Mouse (Mus musculus) bone marrow, adult 2 months (tissue): ENCODE measurements around the gene Tmeff2. TPM values are rescaled to one million over a fixed set of nuclear protein-coding genes. Genes with fewer than 3 reads are reported as not detected.

ENCODE experiments used
- H3K27ac ChIP-seq: fragments of 200-500 bp; 2 replicates; pipeline ENCODE4 v1.5.1; 2012; ENCODE audit warnings: low read depth, mild to moderate bottlenecking, control low read depth, inconsistent platforms, low read length; ENCODE audit not compliant: control insufficient read depth, poor library complexity, insufficient read depth
- H3K4me1 ChIP-seq: fragments of 200-500 bp; 2 replicates; pipeline ENCODE4 v1.6.1; 2011; ENCODE audit warnings: low read length; ENCODE audit not compliant: control insufficient read depth, insufficient read depth
- H3K4me3 ChIP-seq: fragments of 200-500 bp; replicated peaks from 2 replicates; pipeline ENCODE3; 2011; ENCODE audit warnings: mild to moderate bottlenecking, low read depth, low read length, control low read depth; ENCODE audit not compliant: control insufficient read depth
- CTCF ChIP-seq: fragments of 200-500 bp; IDR thresholded peaks from 2 replicates; pipeline ENCODE4 v1.5.1; 2011; ENCODE audit warnings: low read length, control low read depth; ENCODE audit not compliant: control insufficient read depth, insufficient read depth
- POLR2A ChIP-seq: fragments of 200-500 bp; IDR thresholded peaks from 2 replicates; pipeline ENCODE4 v1.6.1; 2011; ENCODE audit warnings: low read depth, mild to moderate bottlenecking, control low read depth, low read length, borderline replicate concordance; ENCODE audit not compliant: control insufficient read depth
- WGBS: fragments of 180-500 bp; shearing (Covaris S2); methylation state at CpG from one replicate; pipeline ENCODE4 v1.1.7; 2018; 5-methylcytosine and 5-hydroxymethylcytosine counted together
- polyA plus RNA-seq: library from polyadenylated mRNA; stranded (reverse); fragments of >200 nt; gene quantifications from 2 replicates; pipeline ENCODE4 v1.2.4, GENCODE M21; 2011; ENCODE audit warnings: low replicate concordance; ENCODE audit not compliant: missing spikeins, insufficient read depth, insufficient read length

Tmeff2 gene
- polyA plus RNA-seq, 1 experiment = not detected

DNA sequence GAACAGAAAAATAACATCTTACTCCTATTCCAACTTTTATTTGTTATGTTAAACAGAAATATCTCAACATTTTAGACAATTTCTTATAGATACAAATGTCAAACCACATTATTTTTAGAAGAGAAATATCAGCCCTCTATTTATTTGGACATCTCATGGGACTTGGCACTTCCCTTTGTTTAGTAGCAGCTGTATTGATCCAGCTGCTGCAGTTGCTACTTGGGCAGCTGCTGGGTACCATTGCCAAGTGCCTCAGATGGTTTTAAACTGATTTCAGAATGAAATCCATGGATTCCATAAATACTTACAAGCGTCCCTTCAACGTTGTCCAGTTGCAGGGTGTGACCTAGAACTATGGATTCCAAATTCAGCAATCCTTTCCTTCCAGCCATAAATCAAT lies 70.4 kb downstream of the Tmeff2 start:
- 70% methylated on average over 2 of the region's 2 CpGs for WGBS
- TF ChIP-seq CTCF = no peak
- no peak for TF ChIP-seq POLR2A
- Histone ChIP-seq H3K27ac (no peak overlapping the region), H3K4me3 (no peak overlapping the region), H3K4me1 (no peaks in the 10 kb centered on the region)

DNA sequence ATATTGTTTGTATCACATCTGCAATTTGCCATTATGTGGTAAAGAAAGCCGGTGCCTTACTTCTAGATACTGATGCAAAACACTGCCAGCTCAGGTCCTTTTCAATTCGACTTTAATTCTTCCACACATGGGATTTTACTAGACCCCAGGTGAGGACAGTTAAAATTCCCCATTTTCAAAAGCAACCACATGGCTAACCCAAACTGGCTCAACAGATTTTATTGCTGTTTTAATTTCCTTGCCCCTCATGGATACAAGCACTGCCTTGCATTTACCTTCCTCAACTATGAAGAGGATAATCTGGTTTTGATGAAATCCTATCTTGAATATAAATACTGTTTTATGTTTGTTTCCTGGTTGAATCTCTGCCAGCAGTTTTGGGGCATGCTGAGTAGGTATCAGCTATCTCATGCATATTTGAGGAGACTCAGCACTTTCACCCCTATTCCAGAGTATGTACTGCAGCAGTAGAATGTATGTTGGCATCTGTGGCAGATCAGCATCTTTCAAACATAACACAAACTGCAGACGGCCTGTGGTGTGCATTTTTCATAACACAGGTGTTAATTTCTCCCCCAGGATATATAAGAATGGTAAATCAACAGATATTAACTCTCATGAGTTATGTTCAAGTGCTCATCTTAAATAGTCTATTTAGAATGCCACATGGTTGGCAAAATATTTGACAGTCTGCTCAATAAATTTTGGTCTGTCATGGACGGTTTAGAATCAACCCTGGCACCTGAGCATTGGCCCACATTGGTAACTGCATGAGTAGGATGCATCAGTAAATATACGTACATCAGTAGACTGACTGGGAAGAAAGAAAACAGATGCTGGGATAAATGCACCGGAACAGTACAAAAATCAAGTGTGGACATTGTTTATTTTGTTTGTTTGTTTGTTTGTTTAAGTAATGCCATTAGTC lies 72.3 kb downstream of the Tmeff2 start:
- 76% methylated on average over 6 of the region's 6 CpGs for WGBS
- no peaks in the 10 kb centered on the region for H3K4me1 ChIP-seq
- H3K4me3 ChIP-seq = no peak overlapping the region
- TF ChIP-seq CTCF = no peak
- no peak overlapping the region for H3K27ac ChIP-seq

DNA sequence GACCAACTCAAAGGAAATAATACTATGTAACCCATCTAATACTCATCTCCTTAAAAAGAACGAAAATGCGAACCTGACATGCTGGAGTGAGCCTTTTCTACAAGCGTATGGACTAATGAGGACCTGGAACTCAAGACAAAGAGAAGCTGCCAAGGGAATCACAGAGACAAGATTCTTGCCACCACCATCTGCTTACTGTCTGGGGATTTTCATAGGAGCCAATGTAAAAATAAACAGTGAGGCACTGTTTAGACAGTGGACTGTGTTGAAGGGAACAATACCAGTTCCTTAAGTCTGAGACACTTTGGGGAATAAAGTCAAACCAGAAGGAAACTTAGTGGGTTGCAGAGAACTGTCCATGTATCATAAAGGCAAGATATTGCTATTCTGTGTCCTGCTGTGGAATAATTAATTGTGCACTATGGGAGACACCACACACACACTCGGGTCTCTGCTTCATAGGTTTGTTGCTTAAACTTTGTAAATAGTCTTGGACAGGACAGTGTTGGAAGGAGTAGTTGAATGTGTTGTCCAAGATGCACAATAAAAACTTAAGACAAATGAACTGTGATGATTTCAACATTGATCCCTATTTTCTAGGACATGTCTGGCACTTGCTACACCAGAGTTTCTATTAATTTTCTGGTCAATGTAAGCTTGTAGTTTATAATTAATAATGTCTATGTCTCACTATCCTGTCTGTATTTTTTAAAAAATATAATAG lies 79.1 kb downstream of the Tmeff2 start:
- no peaks in the 10 kb centered on the region for H3K4me1 ChIP-seq
- H3K27ac ChIP-seq = no peak overlapping the region
- no peak overlapping the region for H3K4me3 ChIP-seq
- WGBS = 70% methylated on average over 4 of the region's 4 CpGs
- TF ChIP-seq CTCF (no peak), POLR2A (no peak)

DNA sequence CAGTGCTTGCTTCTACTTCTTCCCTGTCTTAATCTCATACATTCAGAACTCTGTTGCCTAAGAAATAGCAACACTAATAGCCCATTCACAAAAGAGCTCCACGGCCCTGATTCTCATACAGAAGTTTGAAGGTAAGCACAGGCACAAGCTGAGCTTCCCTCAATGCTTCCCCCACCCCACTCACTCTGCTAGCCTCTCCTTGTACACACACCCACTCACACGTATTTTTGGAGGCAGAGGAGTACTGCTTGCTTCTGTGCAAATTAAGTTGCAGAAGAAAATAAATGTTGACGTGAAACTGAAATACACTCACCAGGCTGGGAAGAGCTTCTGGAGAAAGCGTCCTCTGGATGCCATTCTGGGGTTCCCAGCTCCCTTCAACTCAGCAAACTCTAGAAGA lies 80.1 kb downstream of the Tmeff2 start:
- Histone ChIP-seq H3K4me3 (no peak overlapping the region), H3K27ac (no peak overlapping the region), H3K4me1 (no peaks in the 10 kb centered on the region)
- 74% methylated on average over 4 of the region's 4 CpGs for WGBS
- TF ChIP-seq CTCF = no peak
- TF ChIP-seq POLR2A = no peak

DNA sequence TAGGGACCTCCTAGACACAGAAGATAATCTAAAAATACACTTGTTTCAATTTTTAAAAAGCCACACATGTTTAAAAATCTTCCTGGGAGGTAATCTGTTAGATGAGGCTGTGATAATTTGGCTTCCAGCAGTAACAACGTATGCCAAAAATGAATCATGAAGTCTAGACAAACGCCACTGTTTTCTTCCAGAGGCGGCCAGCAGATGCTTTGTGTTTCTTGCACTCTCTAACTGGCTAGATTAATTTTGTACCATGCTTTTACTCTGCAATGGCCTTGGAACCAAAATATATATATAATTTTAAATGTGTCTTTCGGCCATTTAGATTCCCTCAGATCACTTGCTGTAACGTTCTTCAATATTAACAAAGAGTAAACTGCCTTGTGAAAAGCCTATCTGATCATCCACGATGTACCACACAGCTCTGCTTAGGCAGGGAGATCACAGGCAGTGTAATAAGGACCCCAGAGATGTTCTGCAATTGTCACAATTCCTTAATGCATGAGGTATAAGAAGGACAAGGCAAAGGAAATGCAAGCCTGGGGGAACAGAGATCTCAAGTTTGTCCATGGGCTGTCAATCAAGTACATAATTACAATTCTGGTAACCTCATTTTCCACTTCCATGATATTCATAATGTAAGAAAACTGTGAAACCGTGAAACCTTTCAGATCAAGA lies 80.8 kb downstream of the Tmeff2 start:
- Histone ChIP-seq H3K4me3 (no peak overlapping the region), H3K4me1 (no peaks in the 10 kb centered on the region), H3K27ac (no peak overlapping the region)
- 75% methylated on average over 7 of the region's 7 CpGs for WGBS
- TF ChIP-seq POLR2A (no peak), CTCF (no peak)

DNA sequence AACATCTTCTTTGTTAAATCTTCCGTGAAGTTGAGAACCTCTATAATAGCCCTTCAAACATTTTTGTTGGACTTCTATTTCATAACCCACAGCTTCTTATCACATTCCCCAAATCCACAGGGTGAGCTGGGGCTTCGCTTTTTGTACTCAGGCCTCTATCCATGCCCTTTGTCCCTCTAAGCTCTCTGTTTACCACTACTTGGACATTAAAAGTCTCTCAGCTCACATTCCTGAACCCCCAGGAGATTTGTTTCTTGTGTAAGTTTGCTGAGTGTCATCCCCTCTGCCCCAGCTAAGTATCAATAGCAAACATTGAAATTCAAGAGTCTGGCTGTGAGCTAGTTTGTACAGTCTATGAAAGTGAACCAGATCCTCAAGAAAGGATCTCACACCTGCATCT lies 90.2 kb downstream of the Tmeff2 start:
- H3K4me1 ChIP-seq = no peaks in the 10 kb centered on the region
- TF ChIP-seq POLR2A (no peak), CTCF (no peak)
- WGBS = 73% methylated on average over 2 of the region's 2 CpGs
- H3K27ac ChIP-seq = no peak overlapping the region
- no peak overlapping the region for H3K4me3 ChIP-seq

DNA sequence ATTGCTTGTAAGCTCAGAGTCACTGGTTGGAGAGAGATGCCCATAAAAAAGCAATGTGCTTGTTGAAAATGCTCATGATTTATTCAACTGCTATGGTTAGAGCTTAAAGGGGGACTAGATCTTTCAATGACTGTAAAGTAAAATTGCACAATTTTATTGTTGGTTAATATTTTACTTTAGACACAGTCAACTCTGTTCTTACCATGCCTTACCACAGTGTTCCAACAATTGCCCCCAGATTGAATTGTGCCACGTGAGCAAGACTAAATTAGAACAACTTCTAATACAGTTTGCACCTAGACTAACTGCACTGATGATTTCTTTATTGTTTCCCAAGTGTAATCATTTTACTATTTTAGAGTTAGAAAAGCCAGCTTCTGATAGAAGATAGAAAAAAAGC lies 94.1 kb downstream of the Tmeff2 start:
- Histone ChIP-seq H3K4me1 (no peaks in the 10 kb centered on the region), H3K4me3 (no peak overlapping the region), H3K27ac (no peak overlapping the region)
- WGBS = 63% methylated on average over 1 of the region's 1 CpGs
- no peak for TF ChIP-seq POLR2A
- no peak for TF ChIP-seq CTCF

DNA sequence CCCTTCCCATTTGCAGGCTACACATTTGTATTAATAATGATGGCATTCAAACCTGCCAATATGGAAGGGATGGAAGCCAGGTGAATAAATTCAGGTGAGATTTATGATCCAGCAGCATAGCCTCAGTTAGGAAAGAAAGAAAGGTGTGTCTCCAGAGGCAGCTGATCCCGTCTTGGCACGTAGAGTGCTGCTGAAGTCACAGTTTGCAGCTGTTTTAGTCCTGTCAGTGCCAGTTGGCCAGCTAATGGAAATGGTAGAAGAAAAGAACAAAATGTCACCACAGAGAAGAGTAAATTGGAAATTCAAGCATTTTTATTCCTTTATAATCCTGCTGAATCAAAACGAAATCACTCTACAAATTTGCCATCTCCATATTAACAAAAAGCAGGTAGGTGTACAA lies 99.3 kb downstream of the Tmeff2 start:
- WGBS = 81% methylated on average over 3 of the region's 3 CpGs
- Histone ChIP-seq H3K27ac (no peak overlapping the region), H3K4me1 (no peaks in the 10 kb centered on the region), H3K4me3 (no peak overlapping the region)
- TF ChIP-seq CTCF (no peak), POLR2A (no peak)
